Mouse (Mus musculus): Measurements from ENCODE around the gene Polr2g. TPM values are rescaled to one million over a fixed set of nuclear protein-coding genes. Genes with fewer than 3 reads are reported as not detected.

Gene Polr2g
- total RNA-seq, 2 experiments from 2014 or later, result 106 to 107 TPM

DNA sequence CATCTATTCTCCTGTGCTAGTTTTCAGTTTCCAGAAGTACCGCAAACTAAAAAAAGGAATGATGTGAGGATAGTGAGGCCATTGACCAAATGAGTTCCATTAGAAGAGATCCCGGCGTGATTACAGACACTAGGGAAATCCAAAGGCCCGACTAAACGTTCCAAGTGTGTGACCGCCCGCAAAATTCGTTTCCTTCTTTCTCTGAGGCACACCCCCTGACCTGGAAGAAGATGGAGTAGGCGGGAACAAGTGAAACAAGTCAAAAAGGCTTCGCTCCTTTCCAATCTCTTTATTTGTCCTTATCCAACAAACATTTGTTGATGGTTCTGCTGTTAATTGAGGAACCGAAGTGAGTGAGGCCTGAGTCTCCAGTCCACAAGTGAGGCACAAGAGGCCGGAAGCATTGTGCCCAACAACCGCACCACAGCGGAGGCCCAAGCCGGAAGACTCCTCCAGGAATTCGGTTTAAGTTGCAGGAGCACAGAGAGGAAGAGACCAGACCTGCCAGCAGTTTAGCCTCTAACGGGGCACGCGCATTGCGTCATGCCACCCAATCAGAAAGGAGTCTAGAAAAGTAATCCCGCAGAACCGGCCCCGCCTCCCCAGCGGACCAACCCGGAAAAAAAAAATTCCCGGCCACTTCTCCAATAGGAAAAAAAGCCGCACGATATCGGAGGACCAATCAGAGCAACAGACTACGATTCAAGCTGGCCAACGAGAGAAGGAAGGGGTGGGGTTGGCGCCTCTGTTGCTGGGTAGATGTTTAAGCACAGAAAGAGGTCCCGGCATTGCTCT is 20.6 kb upstream of the Polr2g start, which contains the start of gene Ttc9c:
Gene Ttc9c, minus strand, starts transcription at position 533 of the 795 bp plus-strand sequence.
- peak; percentile 94 to 98 for DNase-seq (ENCODE audit: low spot score in 2 of 2)

DNA sequence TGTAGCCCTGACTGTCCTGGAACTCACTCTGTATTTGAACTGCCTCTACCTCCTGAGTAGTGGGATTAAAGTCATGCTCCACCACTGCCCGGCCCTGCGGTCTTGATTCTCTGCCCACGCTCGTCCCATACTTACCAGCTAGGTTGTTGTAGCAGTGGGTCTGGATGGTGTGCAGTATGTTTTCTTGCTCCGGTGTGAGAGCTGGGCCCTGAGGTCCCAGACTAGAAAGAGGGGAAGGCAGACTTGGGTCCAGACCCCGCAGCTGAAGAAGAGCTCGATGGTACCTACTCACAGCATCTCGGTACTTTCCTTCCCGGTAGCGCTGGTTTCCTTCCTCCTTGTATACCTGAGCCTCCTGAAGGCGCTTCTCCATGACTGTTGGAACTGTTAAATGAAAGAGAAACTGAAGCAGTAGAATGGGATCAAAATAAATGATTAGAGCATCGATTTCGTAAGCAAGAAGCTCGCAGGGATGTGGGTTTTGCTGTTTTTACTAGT is 20.0 kb upstream of the Polr2g start:
- DNase-seq (ENCODE audit: low spot score in 2 of 2), result no peak

DNA sequence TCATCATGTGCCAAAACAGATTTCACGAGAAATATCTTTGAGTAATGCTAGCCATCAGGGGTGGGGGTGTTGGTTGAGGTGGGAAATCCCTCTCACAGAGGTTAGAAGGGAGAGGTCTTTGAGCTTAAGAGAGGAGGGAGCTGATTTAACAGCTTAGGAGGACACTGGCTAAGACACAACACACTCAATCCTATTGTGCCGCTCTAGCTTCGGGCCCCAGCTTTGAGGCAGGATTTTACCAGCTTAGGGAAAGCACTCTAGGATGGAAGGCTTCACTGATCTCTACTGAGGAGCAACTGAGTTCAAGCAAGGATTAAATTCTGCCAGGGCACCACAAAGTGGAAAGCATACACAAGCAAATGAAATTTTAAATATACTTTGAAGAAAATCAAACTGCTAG is 18.6 kb upstream of the Polr2g start:
- DNase-seq (ENCODE audit: low spot score in 2 of 2), result no peak

DNA sequence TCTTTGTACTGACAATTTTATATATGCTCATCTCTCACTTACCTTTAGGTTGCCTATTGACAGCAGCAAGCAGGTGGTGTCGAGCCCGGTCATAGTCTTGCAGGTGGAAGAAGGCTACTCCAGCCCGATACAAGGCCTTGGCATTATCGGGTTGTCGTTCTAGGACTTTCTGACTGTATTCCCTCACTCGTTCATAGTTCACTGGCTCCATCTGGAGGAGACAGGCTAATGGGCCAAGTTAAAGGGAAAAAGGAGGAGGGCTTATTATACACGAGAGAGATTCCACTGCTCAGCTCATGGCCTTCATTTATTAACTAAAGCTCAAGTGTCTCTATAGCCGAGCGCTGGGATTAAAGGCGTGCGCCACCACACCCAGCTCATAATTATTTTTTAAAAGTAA is 17.4 kb upstream of the Polr2g start:
- DNase-seq (ENCODE audit: low spot score in 2 of 2), result no peak

DNA sequence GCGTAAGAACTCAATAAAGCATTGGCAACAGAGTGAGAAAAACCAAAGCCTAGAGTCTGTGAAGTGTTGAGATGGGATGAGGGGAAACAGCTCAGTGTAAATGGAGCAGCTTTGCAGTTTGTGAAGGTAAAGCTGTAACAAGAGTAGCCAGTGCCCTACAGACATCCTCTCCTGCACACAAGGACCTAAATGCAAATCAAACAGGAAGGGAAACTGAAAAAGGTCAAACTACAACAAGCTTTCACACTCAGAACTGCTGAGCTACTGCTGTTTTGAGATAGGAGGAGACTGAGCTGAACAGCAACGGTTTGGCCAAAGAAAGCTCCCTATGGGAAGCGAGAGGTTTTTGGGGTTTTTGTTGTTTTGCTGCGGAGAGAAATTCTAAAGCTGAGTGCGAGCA is 8.4 kb upstream of the Polr2g start:
- no peak for DNase-seq (ENCODE audit: low spot score in 2 of 2)

DNA sequence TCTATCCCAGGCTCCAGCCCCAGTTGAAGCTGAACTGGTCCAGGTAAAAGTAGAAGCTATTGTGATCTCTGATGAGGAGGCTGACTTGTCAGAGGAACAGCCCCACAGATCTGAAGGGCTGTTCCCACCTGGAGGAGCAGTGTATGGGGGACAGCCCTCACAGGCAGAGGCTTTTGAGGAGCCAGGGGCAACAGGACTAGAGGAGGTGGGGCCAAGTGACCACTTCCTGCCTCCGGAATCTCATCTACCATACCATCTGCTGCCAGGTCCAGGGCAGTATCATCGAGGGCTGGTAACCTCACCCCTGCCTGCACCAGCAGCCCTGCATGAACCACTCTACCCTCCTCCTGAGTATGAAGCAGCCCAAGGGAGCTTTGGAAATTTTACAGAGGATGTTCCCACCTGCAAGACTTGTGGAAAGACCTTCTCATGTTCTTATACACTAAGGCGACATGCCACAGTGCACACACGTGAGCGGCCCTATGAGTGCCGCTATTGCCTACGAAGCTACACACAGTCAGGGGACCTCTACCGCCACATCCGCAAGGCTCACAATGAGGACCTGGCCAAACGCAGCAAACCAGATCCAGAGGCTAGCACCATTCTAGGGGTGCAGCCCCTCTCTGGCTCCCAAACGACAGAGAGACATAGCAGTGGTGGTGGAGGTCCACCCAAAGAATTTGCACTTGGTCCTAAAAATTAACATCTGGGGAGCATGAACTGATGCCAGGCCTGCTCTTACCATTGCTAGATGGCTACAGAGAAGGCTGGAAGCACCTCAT is 5.7 kb upstream of the Polr2g start:
- no peak for DNase-seq (ENCODE audit: low spot score in 2 of 2)

DNA sequence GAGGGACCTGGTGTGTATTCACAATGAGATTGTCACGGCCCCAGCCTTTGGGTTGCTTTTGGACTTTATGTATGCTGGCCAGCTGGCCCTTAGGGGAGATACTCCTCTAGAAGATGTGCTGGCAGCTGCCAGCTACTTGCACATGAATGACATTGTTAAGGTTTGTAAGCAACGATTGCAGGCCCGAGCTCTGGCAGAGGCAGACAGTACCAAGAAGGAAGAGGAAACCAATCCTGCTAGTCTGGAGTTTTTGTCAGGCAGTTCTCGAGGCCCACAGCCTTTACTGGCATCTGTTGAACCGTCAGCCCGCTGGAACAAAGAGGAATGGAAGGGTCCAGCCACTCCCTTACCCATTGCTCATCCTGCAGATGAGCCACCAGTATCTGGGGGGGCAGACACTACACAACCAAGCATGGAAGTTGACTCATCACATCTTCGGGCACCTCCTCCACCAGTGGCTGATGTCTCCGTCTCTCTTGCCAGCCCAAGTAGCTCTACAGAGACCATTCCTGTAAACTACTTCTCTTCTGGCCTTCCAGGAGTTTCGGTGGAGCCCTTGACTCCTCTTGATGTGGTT is 4.9 kb upstream of the Polr2g start:
- no peak for DNase-seq (ENCODE audit: low spot score in 2 of 2)

DNA sequence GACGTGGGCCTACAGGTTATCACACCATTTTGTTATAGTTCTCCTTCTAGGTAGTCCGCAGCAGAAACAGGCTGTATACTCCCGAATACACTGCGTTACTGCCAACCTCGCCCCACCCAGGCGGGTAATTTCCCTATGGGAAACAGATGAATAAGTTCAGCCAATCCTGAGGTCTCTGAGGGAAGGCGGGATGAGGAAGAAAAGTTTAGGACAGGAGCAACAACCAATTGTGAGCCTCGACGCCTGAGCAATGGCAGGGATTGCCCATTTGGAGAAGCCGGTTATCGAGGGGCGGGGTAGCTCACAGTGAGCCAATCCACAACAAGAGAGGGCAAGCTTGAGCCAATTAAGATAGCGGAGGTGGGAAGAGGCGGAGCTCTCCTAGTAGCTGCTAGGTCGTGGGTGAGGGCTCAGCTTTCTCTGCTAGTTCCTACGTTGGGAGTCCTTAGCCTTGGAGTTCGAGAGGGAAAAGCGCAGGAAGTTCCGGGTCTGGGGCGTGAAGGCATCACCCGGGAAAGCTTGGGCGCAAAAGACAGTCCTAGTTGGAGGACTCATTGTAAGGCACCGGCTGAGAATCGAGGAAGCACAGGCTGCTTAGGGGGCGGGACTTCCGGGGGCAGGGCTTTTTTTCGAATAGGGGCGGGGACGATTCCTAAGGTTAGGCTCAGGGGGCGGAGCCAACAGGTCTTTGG is 3.9 kb upstream of the Polr2g start, which contains the start of gene Zbtb3:
Gene Zbtb3, plus strand, starts transcription at position 426 of the 692 bp plus-strand sequence.
- peak; percentile 89 to 95 for DNase-seq (ENCODE audit: low spot score in 2 of 2)

DNA sequence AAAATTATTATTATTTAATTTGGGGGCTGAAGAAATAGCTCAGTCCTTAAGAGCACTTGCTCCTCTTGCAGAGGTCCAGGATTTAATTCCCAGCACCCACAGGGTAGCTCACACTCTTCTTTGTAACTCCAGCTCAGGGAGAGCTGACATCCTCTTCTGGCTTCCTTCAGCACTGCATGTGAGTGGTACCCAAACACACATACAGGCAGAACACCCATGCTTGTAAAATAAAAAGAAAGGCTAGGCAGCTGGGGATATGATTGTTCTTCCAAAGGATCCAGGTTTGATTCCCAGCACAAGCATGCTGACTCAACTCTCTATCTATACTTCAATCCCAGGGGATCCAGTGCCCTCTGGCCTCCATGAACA is 554 bp upstream of the Polr2g start:
- DNase-seq (ENCODE audit: low spot score in 2 of 2), result no peak

DNA sequence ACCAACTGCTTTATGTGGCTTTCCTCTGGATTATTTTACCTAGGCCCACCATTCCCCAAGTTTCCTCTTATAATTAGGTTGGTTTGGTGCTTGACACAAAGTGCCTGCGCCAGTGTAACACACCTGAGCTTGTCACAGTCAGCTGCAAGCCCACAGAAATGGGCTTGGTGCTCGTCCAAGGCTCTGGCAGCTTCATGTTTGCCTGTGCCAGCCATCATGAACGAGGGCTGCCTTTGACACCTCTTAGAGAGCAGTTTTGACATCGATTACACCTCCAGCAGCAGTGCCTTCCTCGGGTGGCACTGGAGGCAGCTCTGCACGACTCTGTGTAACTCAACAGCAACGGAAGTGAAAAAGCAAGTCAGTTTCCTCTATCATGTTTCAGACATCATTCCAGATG is 8.2 kb downstream of the Polr2g start:
- DNase-seq (ENCODE audit: low spot score in 2 of 2), result peak in 1 of 2 experiments; percentile 33

DNA sequence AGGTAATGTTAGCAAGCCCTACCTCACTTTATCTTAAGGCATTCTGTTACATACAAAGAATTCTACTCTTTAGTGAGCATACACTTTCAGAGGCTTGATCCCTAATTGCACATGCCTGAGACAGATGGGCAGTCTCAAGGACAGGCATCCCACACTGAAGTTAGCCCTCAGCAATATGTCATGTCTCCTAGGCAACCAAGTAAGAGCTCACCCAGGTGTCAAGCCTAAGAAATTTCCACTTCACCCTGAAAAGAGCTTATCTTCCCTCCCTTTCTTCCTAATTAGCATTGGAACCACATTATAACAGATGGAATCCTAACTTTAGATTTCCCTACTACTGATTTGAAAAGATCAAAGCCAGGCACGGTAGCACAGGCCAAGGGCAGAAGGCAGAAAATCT is 9.2 kb downstream of the Polr2g start:
- DNase-seq (ENCODE audit: low spot score in 2 of 2), result no peak

DNA sequence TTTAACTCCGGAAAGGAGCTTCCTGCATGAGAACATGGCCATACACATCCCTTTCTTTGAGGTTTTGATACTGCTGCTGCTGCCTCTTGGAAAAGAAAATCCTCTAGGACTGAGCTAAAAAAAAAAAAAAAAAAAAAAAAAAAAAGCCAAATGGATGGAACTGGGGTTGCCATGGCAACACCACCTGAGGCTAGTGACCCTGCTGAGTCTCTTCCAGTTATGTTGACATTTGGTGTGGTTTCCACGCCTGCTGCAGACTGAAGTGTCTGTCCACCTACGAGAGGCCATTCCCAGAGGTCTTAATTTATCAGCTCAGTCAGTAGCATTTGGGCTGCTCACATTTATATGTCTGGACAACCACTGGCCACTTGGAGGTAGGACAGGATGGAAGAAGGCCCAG is 9.9 kb downstream of the Polr2g start:
- no peak for DNase-seq (ENCODE audit: low spot score in 2 of 2)

DNA sequence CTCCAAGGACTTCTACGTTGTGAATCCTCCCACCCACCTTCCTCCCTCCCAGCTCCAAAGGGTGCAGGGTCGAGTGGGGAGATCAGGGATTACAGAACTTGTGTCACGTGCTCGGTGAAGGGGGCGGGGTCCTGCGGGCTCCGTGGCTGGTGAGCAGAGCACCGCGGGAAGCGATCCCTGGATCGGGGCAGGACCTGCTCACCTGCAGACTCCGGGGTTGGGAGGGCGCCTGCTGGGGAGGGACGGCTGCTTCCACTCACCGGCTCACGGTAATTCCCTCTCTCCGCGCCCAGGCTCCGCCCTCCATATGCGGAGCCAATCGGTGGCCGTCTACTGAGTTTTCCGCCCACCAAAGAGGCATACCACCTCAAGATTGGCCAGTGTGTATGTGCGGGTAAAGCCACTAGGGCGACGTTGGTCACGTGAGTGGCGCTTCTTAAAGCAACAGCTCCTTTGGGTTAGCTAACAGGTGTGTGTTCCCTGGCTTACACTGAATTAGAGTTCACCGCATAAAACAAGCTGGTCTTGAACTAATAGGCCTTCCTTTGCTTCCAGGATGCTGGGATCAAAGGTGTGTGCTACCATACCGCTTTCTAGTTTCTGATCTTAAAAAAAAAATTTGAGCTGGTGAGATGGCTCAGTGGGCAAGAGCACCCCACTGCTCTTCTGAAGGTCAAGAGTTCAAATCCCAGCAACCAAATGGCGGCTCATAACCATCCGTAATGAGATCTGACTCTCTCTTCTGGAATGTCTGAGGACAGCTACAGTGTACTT is 12.2 kb downstream of the Polr2g start, which contains the start of gene Taf6l:
Gene Taf6l, minus strand, starts transcription at position 410 of the 774 bp plus-strand sequence.
- peak; percentile 88 to 92 for DNase-seq (ENCODE audit: low spot score in 2 of 2)

DNA sequence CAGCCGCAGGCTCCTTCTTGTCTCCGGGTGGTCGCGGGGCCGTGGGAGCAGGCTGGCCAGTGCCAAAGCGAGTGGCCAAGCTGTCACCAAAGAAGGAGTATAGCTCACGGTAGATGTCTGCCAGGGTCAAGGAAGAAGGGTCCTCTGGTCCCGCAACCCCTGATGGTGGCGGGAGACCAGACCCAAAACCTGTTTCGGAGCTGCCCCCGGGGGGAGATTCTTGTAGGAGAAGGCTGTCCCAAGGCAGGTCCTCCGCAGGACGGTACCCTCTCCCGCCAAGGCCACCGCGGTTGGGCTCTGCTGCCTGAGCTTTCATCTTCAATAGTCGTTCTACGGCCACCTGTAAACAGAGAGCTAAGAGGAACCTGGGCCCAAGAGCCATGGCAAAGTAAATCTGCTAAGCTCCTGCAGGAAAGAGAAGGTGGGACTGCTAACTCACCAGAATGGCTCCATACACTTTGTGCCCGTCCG is 23.4 kb downstream of the Polr2g start:
- DNase-seq (ENCODE audit: low spot score in 2 of 2), result no peak

DNA sequence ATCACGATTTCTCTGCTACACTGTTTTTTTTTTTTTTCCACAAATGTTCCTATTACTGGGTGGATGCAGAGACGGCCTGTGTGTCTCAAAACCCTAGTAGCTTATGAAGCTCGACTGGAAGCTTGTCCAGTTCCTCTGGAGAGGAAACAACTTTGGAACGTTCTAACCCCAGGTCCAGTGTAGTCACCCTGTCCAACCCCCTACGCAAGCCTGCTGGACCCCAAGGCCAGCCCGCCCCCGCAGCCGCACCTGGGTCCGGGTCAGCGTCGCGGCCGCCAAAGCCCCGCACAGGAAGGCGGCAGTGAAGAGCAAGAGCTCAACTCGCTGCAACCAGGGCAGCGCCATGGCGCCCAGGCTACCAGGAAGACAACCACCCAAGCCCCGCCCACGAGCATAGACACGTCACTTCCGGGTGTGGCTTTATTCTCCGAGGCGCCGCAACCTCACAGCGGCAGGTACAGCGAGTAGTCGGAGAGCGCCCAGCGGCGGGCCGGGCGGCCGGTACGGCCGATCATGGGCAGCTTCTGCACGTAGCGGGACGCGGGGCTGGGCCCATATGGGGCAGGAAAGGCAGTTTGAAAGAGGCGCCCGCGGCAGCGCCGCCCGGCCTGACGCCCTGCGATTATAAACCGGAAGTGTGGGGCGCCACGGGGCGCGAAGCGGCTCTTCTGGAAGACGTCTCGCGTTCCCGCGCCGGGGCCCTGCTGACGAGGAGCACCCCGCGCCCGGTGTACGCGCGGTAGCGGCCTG is 24.1 kb downstream of the Polr2g start, which contains the start of gene Tmem179b:
Gene Tmem179b, minus strand, starts transcription at position 382 of the 750 bp plus-strand sequence.
- DNase-seq (ENCODE audit: low spot score in 2 of 2), result peak; percentile 96 to 97

DNA sequence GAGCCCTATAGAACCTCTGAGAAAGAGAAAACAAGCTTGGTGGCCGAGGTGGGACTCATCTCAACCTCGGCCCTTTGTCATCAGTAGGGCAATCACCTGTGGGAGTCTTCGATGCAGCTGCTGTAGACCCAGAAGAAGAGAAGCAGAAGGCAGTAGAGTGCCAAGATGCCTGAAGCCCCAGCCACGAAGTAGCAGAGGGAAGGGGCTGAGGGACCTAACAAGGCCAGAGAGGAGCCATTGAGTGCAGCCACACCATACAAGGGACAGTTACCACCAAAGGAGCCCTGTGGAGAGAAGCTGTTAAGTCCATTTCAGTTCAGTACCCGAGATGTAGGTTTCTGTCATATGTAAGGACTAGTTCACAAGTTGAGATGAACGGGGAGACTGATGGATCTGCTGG is 25.0 kb downstream of the Polr2g start:
- no peak for DNase-seq (ENCODE audit: low spot score in 2 of 2)

DNA sequence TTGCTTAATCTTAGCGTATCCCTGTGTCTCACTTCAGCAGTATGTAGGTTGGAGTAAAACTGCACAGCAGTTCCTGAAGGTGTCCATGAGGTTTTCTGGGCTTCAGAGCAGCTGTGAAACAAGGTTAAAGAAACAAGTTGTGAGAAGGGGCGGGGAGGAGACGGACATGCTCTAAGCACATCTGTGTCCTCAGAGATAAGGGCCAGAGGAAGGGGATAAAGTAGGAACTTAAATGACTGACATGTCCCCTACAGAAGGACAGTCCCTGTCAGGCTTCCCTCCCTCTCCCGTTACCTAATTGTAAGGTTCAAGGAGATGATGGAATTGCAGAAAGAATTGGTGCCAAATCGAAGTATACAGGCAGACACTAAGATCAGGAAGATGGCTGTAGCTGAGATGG is 25.4 kb downstream of the Polr2g start:
- no peak for DNase-seq (ENCODE audit: low spot score in 2 of 2)

DNA sequence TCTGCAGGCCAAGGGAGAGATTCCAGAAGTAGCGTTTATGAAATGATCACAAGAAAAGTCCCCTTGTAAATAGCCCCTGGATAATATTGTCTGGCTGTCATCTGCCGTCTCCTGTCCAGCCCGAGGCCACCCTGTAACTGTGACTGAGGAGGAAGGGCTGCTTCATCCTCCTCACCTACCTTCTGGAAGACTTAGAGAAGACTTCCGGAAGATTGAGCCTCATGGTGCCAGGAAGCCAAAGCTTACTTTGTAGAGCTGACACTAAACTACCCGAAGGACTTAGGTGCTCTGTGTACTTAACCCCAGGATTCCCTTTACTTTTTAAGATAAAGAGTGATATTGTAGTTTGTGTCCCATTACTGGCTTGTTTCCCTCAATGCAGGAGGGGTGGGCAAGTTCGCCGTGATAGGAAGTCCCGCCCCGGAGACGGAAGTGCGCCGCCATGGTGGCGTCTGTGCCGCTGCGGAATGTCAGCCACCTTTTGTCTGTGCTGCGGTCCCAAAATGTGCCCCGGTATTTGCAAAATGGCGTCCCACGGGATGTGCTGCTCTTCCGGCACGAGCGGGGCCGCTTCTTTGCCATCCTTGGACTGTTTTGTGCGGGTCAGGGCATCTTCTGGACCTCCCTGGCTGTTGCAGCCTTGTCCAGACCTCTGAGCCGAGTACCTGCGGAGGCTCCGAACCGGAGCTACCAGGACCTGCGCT is 27.7 kb downstream of the Polr2g start, which contains the start of gene Tmem223:
Gene Tmem223, plus strand, starts transcription at position 430 of the 704 bp plus-strand sequence.
- DNase-seq (ENCODE audit: low spot score in 2 of 2), result peak; percentile 80 to 84

DNA sequence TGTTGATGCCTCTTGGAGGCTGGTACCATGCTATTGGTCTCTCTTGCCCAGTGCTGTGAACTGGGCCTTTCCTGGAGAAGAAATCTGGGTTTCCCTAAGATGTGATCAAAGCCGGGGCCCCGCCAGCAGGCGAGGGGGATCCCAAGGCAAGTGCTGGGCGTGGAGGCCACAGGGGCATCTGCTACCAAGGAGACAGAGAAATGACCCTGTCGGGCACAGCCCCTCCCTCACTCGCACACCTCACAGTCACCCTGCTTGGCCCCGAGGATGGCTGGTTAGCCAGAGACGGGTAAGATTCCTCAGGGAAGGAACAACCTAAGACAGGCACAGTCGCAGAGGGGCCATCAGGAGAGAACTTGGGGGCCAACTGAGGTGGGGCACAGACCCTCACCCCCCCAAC is 32.8 kb downstream of the Polr2g start:
- DNase-seq (ENCODE audit: low spot score in 2 of 2), result no peak
